18 mouse cellular contexts compared by ENCODE assay signal in the genomic region with DNA sequence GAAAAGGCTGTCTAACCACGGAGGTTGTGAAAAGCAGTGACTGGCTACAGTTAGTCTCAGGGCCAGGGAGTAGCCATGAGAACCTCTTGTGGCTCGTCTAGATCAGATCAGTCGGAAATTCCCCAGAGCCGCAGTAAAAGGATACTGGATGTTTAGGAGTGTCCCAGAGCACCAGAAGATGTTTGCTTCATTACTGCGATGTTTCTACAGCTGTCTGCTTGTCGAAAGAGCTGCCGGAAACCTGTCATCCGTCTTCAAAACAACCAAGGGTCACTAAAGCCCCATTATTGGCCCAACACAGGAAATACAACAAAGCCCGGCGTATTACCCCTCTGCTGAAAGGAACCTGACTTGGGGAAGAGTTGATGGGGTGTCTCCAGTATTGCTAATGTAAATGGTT.
DNase-seq lines count a peak whose midpoint lies in the region; ATAC-seq and TF ChIP-seq lines count a peak whose summit lies in the region.
"Had no signal": no experiment of that assay in that cellular context is flagged by ENCODE, and none has a peak within 500 bp of the region (broad histone marks: within the 10 kb centered on the region; RNA-seq: fewer than 3 reads in every experiment).

No protein-coding gene starts in this region.

- H3K27ac ChIP-seq in gastrocnemius, adult 2 months: peak overlapping the region; percentile 38
- H3K27ac ChIP-seq in kidney, embryonic 15.5 days: no peak overlapping the region
- no peak overlapping the region for H3K27ac ChIP-seq in lung, embryonic 16.5 days (ENCODE audit: low read length)
- H3K27ac ChIP-seq: embryonic facial prominence, embryonic 13.5 days; limb, embryonic 13.5 days; liver, embryonic 15.5 days had no signal

- ATAC-seq in kidney, embryonic 15.5 days (replicated peaks; ENCODE audit: low FRiP score): no peak
- 0 out of 2 replicates have a peak, but pooled peaks have one; percentile 26 for ATAC-seq in lung, embryonic 16.5 days (ENCODE audit: low read depth)
- ATAC-seq: forebrain, postnatal 0 days had no signal

- intact Hi-C loops in gastrocnemius, adult 2 months (cut with DNase I): loop anchor here (5.0 kb wide), 1 partner anchor 108 kb away; no protein-coding TSS in a partner anchor
- intact Hi-C loops in left cerebral cortex, postnatal 36 days (cut with DNase I): loop anchor here (10.0 kb wide), 1 partner anchor 156 kb away; no protein-coding TSS in a partner anchor
- intact Hi-C loops in gastrocnemius, postnatal 36 days (cut with DNase I): no loop called here

- no peaks in the 10 kb centered on the region for H3K79me2 ChIP-seq in myocyte (ENCODE audit: control insufficient read depth, insufficient read depth)

- H3ac ChIP-seq in myocyte (ENCODE audit: control insufficient read depth, insufficient read length): no peak overlapping the region

- no peak for TF ChIP-seq POLR2A in myocyte (IDR thresholded peaks at IDR 0.05; ENCODE audit: insufficient read length, low read depth)

- no peak overlapping the region for H3K9ac ChIP-seq in kidney, embryonic 15.5 days
- no peak overlapping the region for H3K9ac ChIP-seq in lung, embryonic 16.5 days (ENCODE audit: low read length)
- H3K9ac ChIP-seq: embryonic facial prominence, embryonic 13.5 days; forebrain, postnatal 0 days; limb, embryonic 13.5 days; liver, embryonic 15.5 days had no signal

- WGBS in kidney, embryonic 15.5 days: 36% methylated on average over 10 of the region's 10 CpGs
- WGBS in lung, embryonic 16.5 days: 44% methylated on average over 10 of the region's 10 CpGs

- peaks cover 5% of the 10 kb centered on the region; the same call in 1 of the 2 replicates for H3K27me3 ChIP-seq in kidney, embryonic 15.5 days
- H3K27me3 ChIP-seq in lung, embryonic 16.5 days (ENCODE audit: control insufficient read depth, insufficient read depth, low read depth, low read length): no peaks in the 10 kb centered on the region; the same call in 1 of the 2 replicates
- H3K27me3 ChIP-seq in myocyte (ENCODE audit: control insufficient read depth, insufficient read depth, insufficient read length): no peaks in the 10 kb centered on the region
- H3K27me3 ChIP-seq: liver, embryonic 15.5 days had no signal

- no peak for TF ChIP-seq CTCF in gastrocnemius, adult 2 months (IDR thresholded peaks at IDR 0.05)

- H3K9me3 ChIP-seq in kidney, embryonic 15.5 days (replicated peaks): no peaks in the 10 kb centered on the region
- no peaks in the 10 kb centered on the region for H3K9me3 ChIP-seq in lung, embryonic 16.5 days (ENCODE audit: control insufficient read depth, low read length)
- H3K9me3 ChIP-seq: embryonic facial prominence, embryonic 13.5 days; limb, embryonic 13.5 days; liver, embryonic 15.5 days; megakaryocyte, embryonic 14.5 days had no signal

- no peak overlapping the region for H3K4me2 ChIP-seq in kidney, embryonic 15.5 days
- H3K4me2 ChIP-seq in lung, embryonic 16.5 days (ENCODE audit: low read depth, low read length): no peak overlapping the region
- H3K4me2 ChIP-seq in myocyte (ENCODE audit: low read depth): no peak overlapping the region
- H3K4me2 ChIP-seq: embryonic facial prominence, embryonic 13.5 days; limb, embryonic 13.5 days; liver, embryonic 15.5 days had no signal

- DNase-seq in gastrocnemius, adult 2 months: no peak
- no peak for DNase-seq in gastrocnemius, adult 8-10 months (ENCODE audit: low spot score in 2 of 2)
- peak; percentile 9 for DNase-seq in kidney, adult 9 months
- no peak for DNase-seq in left cerebral cortex, postnatal 36 days (ENCODE audit: low spot score in 2 of 2)
- DNase-seq in gastrocnemius, postnatal 36 days: no peak
- DNase-seq: cerebellum, adult 11 months; cerebellum, postnatal 25 days; forebrain, postnatal 0 days; gastrocnemius, postnatal 10 days; layer of hippocampus, adult 9-11 months; right cerebral cortex, postnatal 14 days had no signal

- no peaks in the 10 kb centered on the region for H3K36me3 ChIP-seq in kidney, embryonic 15.5 days
- no peaks in the 10 kb centered on the region for H3K36me3 ChIP-seq in lung, embryonic 16.5 days (ENCODE audit: control insufficient read depth, insufficient read depth, low read length)
- H3K36me3 ChIP-seq in myocyte (ENCODE audit: control insufficient read depth, insufficient read depth): no peaks in the 10 kb centered on the region
- H3K36me3 ChIP-seq: embryonic facial prominence, embryonic 13.5 days; limb, embryonic 13.5 days; liver, embryonic 15.5 days had no signal

- no peak overlapping the region for H3K4me3 ChIP-seq in gastrocnemius, adult 2 months
- H3K4me3 ChIP-seq in kidney, embryonic 15.5 days (replicated peaks): no peak overlapping the region
- H3K4me3 ChIP-seq in lung, embryonic 16.5 days (ENCODE audit: low read length): no peak overlapping the region
- H3K4me3 ChIP-seq in myocyte: no peak overlapping the region
- H3K4me3 ChIP-seq: embryonic facial prominence, embryonic 13.5 days; limb, embryonic 13.5 days; liver, embryonic 15.5 days; megakaryocyte, embryonic 14.5 days had no signal

- H3K4me1 ChIP-seq in kidney, embryonic 15.5 days: no peaks in the 10 kb centered on the region
- no peaks in the 10 kb centered on the region for H3K4me1 ChIP-seq in lung, embryonic 16.5 days (replicated peaks; ENCODE audit: control insufficient read depth, insufficient read depth, low read length)
- H3K4me1 ChIP-seq: embryonic facial prominence, embryonic 13.5 days; liver, embryonic 15.5 days had no signal

TF ChIP-seq in myocyte, 11 proteins besides CTCF, POLR2A, EP300 and RAD21:
- TF ChIP-seq MYOD1 (IDR thresholded peaks at IDR 0.05; ENCODE audit: control insufficient read depth in 1 of 3, insufficient read length in 2 of 3, low read depth in 2 of 3) (peak in 2 of 3 experiments; percentile 20 to 51), REST (IDR thresholded peaks at IDR 0.05; ENCODE audit: insufficient read depth, insufficient read length) (no peak), USF1 (IDR thresholded peaks at IDR 0.05; ENCODE audit: low read depth) (no peak)
TF ChIP-seq in myocyte: peak in this region for 1.
